Mouse (Mus musculus): ENCODE data around the gene Wscd1.

Gene Wscd1

GRCm38 (mm10) chr11:71750534-71751173 lies 934 bp downstream of the Wscd1 start:
- TF ChIP-seq POU5F1 (IDR thresholded peaks at IDR 0.05; ENCODE audit: borderline replicate concordance, low read length) (no peak), NANOG (IDR thresholded peaks at IDR 0.05; ENCODE audit: borderline replicate concordance, low read length) (no peak), CTCF (conservative IDR thresholded peaks at IDR 0.05; ENCODE audit: low read length) (no peak)
- peak overlapping the region; percentile 87 for H3K4me3 ChIP-seq (replicated peaks; ENCODE audit: low read length)
- H3K27me3 ChIP-seq (ENCODE audit: insufficient read depth, low read length): peaks cover 65% of the 10 kb centered on the region
- no peaks in the 10 kb centered on the region for H3K36me3 ChIP-seq (ENCODE audit: insufficient read depth, low read length)
- peaks cover 8% of the 10 kb centered on the region for H3K9me3 ChIP-seq (ENCODE audit: low read length)
- H3K4me1 ChIP-seq (replicated peaks; ENCODE audit: low read depth, low read length): peaks cover 15% of the 10 kb centered on the region

GRCm38 (mm10) chr11:71751174-71751611 lies 1.5 kb downstream of the Wscd1 start:
- TF ChIP-seq NANOG (IDR thresholded peaks at IDR 0.05; ENCODE audit: borderline replicate concordance, low read length): no peak
- TF ChIP-seq POU5F1 (IDR thresholded peaks at IDR 0.05; ENCODE audit: borderline replicate concordance, low read length): no peak
- TF ChIP-seq CTCF (conservative IDR thresholded peaks at IDR 0.05; ENCODE audit: low read length): no peak
- H3K4me1 ChIP-seq (replicated peaks; ENCODE audit: low read depth, low read length): peaks cover 15% of the 10 kb centered on the region
- H3K36me3 ChIP-seq (ENCODE audit: insufficient read depth, low read length): no peaks in the 10 kb centered on the region
- H3K9me3 ChIP-seq (ENCODE audit: low read length): peaks cover 8% of the 10 kb centered on the region
- peak overlapping the region; percentile 87 for H3K4me3 ChIP-seq (replicated peaks; ENCODE audit: low read length)
- H3K27me3 ChIP-seq (ENCODE audit: insufficient read depth, low read length): peaks cover 66% of the 10 kb centered on the region

GRCm38 (mm10) chr11:71751689-71752088 lies 2.0 kb downstream of the Wscd1 start:
- TF ChIP-seq CTCF (conservative IDR thresholded peaks at IDR 0.05; ENCODE audit: low read length) (no peak), NANOG (IDR thresholded peaks at IDR 0.05; ENCODE audit: borderline replicate concordance, low read length) (no peak), POU5F1 (IDR thresholded peaks at IDR 0.05; ENCODE audit: borderline replicate concordance, low read length) (no peak)
- Histone ChIP-seq H3K4me3 (replicated peaks; ENCODE audit: low read length) (peak overlapping the region; percentile 87), H3K9me3 (ENCODE audit: low read length) (peaks cover 8% of the 10 kb centered on the region), H3K4me1 (replicated peaks; ENCODE audit: low read depth, low read length) (peaks cover 15% of the 10 kb centered on the region), H3K27me3 (ENCODE audit: insufficient read depth, low read length) (peaks cover 65% of the 10 kb centered on the region), H3K36me3 (ENCODE audit: insufficient read depth, low read length) (no peaks in the 10 kb centered on the region)

GRCm38 (mm10) chr11:71752626-71753025 lies 2.9 kb downstream of the Wscd1 start:
- Histone ChIP-seq H3K9me3 (ENCODE audit: low read length) (peaks cover 8% of the 10 kb centered on the region), H3K36me3 (ENCODE audit: insufficient read depth, low read length) (no peaks in the 10 kb centered on the region), H3K4me3 (replicated peaks; ENCODE audit: low read length) (no peak overlapping the region), H3K27me3 (ENCODE audit: insufficient read depth, low read length) (peaks cover 65% of the 10 kb centered on the region), H3K4me1 (replicated peaks; ENCODE audit: low read depth, low read length) (peaks cover 14% of the 10 kb centered on the region)
- TF ChIP-seq POU5F1 (IDR thresholded peaks at IDR 0.05; ENCODE audit: borderline replicate concordance, low read length) (no peak), CTCF (conservative IDR thresholded peaks at IDR 0.05; ENCODE audit: low read length) (no peak), NANOG (IDR thresholded peaks at IDR 0.05; ENCODE audit: borderline replicate concordance, low read length) (no peak)

GRCm38 (mm10) chr11:71755115-71755514 lies 5.4 kb downstream of the Wscd1 start:
- no peak for TF ChIP-seq CTCF (conservative IDR thresholded peaks at IDR 0.05; ENCODE audit: low read length)
- TF ChIP-seq POU5F1 (IDR thresholded peaks at IDR 0.05; ENCODE audit: borderline replicate concordance, low read length): no peak
- TF ChIP-seq NANOG (IDR thresholded peaks at IDR 0.05; ENCODE audit: borderline replicate concordance, low read length): no peak
- H3K4me1 ChIP-seq (replicated peaks; ENCODE audit: low read depth, low read length): peaks cover 18% of the 10 kb centered on the region
- H3K9me3 ChIP-seq (ENCODE audit: low read length): 0 out of 2 replicates have a peak, but pooled peaks cover under 1% of the 10 kb centered on the region
- H3K27me3 ChIP-seq (ENCODE audit: insufficient read depth, low read length): peaks cover 52% of the 10 kb centered on the region
- H3K36me3 ChIP-seq (ENCODE audit: insufficient read depth, low read length): no peaks in the 10 kb centered on the region
- no peak overlapping the region for H3K4me3 ChIP-seq (replicated peaks; ENCODE audit: low read length)

- H3K4me3 ChIP-seq (replicated peaks; ENCODE audit: low read length): no peak overlapping the region
- H3K9me3 ChIP-seq (ENCODE audit: low read length): no peaks in the 10 kb centered on the region
- peaks cover 19% of the 10 kb centered on the region for H3K4me1 ChIP-seq (replicated peaks; ENCODE audit: low read depth, low read length)
- peaks cover 41% of the 10 kb centered on the region for H3K27me3 ChIP-seq (ENCODE audit: insufficient read depth, low read length)
- TF ChIP-seq NANOG (IDR thresholded peaks at IDR 0.05; ENCODE audit: borderline replicate concordance, low read length): no peak
- TF ChIP-seq POU5F1 (IDR thresholded peaks at IDR 0.05; ENCODE audit: borderline replicate concordance, low read length): no peak
- TF ChIP-seq CTCF (conservative IDR thresholded peaks at IDR 0.05; ENCODE audit: low read length): no peak
- no peaks in the 10 kb centered on the region for H3K36me3 ChIP-seq (ENCODE audit: insufficient read depth, low read length)
Measured at GRCm38 (mm10) chr11:71756325-71756724, 6.6 kb downstream of the Wscd1 start.

GRCm38 (mm10) chr11:71758211-71759110 lies 8.7 kb downstream of the Wscd1 start:
- H3K27me3 ChIP-seq (ENCODE audit: insufficient read depth, low read length): peaks cover 20% of the 10 kb centered on the region
- H3K4me1 ChIP-seq (replicated peaks; ENCODE audit: low read depth, low read length): peaks cover 29% of the 10 kb centered on the region

GRCm38 (mm10) chr11:71760991-71761390 lies 11.3 kb downstream of the Wscd1 start:
- H3K4me1 ChIP-seq (replicated peaks; ENCODE audit: low read depth, low read length): peaks cover 54% of the 10 kb centered on the region
- TF ChIP-seq NANOG (IDR thresholded peaks at IDR 0.05; ENCODE audit: borderline replicate concordance, low read length) (no peak), CTCF (conservative IDR thresholded peaks at IDR 0.05; ENCODE audit: low read length) (no peak), POU5F1 (IDR thresholded peaks at IDR 0.05; ENCODE audit: borderline replicate concordance, low read length) (no peak)
- no peak overlapping the region for H3K4me3 ChIP-seq (replicated peaks; ENCODE audit: low read length)
- no peaks in the 10 kb centered on the region for H3K9me3 ChIP-seq (ENCODE audit: low read length)
- H3K36me3 ChIP-seq (ENCODE audit: insufficient read depth, low read length): no peaks in the 10 kb centered on the region
- peaks cover 5% of the 10 kb centered on the region; the same call in 1 of the 2 replicates for H3K27me3 ChIP-seq (ENCODE audit: insufficient read depth, low read length)

More at GRCm38 (mm10) chr11:71758211-71759110, 8.7 kb downstream of the Wscd1 start:
- no peaks in the 10 kb centered on the region for H3K36me3 ChIP-seq (ENCODE audit: insufficient read depth, low read length)
- no peak overlapping the region for H3K4me3 ChIP-seq (replicated peaks; ENCODE audit: low read length)
- TF ChIP-seq CTCF (conservative IDR thresholded peaks at IDR 0.05; ENCODE audit: low read length) (no peak), POU5F1 (IDR thresholded peaks at IDR 0.05; ENCODE audit: borderline replicate concordance, low read length) (no peak), NANOG (IDR thresholded peaks at IDR 0.05; ENCODE audit: borderline replicate concordance, low read length) (no peak)
- H3K9me3 ChIP-seq (ENCODE audit: low read length): no peaks in the 10 kb centered on the region

Measured in E14TG2a.4 (cell line).